Mouse (Mus musculus) cerebellum, postnatal 14 days (tissue): ENCODE measurements around the gene Samd4.

Experiments used
- DNase-seq, 2 experiments: peaks; one replicate each; pipeline ENCODE4 v3.0.0; 2021; ENCODE audit warnings: mixed read lengths in 2 of 2

The Samd4 gene

GRCm38 (mm10) chr14:46882431-46883067, at the start of gene Samd4:
Samd4 (plus strand) TSS chr14:46882854.
- DNase-seq = peak; percentile 52

- DNase-seq = no peak
These were observed 43.3 kb upstream of the Samd4 start for GRCm38 (mm10) chr14:46839326-46839725.

- DNase-seq = no peak
These were observed 36.9 kb upstream of the Samd4 start for GRCm38 (mm10) chr14:46845706-46846105.

GRCm38 (mm10) chr14:46848063-46848590, 34.5 kb upstream of the Samd4 start:
- DNase-seq = no peak

GRCm38 (mm10) chr14:46848736-46849135, 33.9 kb upstream of the Samd4 start:
- DNase-seq = no peak

GRCm38 (mm10) chr14:46849769-46850168, 32.9 kb upstream of the Samd4 start:
- DNase-seq = no peak

GRCm38 (mm10) chr14:46853677-46854076, 29.0 kb upstream of the Samd4 start:
- DNase-seq = no peak

- no peak for DNase-seq
These were observed 19.7 kb upstream of the Samd4 start for GRCm38 (mm10) chr14:46862922-46863321.

- DNase-seq = peak; percentile 73 to 76
These were observed 1.7 kb upstream of the Samd4 start for GRCm38 (mm10) chr14:46880935-46881334.

GRCm38 (mm10) chr14:46881581-46882430, 848 bp upstream of the Samd4 start:
- DNase-seq = peak; percentile 43 to 47

GRCm38 (mm10) chr14:46883068-46883870, 615 bp downstream of the Samd4 start:
- DNase-seq = peak; percentile 43 to 49

GRCm38 (mm10) chr14:46883871-46884441, 1.3 kb downstream of the Samd4 start:
- DNase-seq = peak; percentile 47

GRCm38 (mm10) chr14:46884701-46885428, 2.2 kb downstream of the Samd4 start:
- peak; percentile 60 to 68 for DNase-seq

GRCm38 (mm10) chr14:46885429-46885755, 2.7 kb downstream of the Samd4 start:
- no peak for DNase-seq

- DNase-seq = peak; percentile 9 to 10
These were observed 3.2 kb downstream of the Samd4 start for GRCm38 (mm10) chr14:46885891-46886301.

- no peak for DNase-seq
These were observed 6.4 kb downstream of the Samd4 start for GRCm38 (mm10) chr14:46889096-46889495.

- DNase-seq = no peak
These were observed 11.3 kb downstream of the Samd4 start for GRCm38 (mm10) chr14:46893961-46894360.

- no peak for DNase-seq
These were observed 15.3 kb downstream of the Samd4 start for GRCm38 (mm10) chr14:46897953-46898352.

- no peak for DNase-seq
These were observed 16.0 kb downstream of the Samd4 start for GRCm38 (mm10) chr14:46898626-46899025.

GRCm38 (mm10) chr14:46902498-46903087, 19.9 kb downstream of the Samd4 start:
- no peak for DNase-seq

- no peak for DNase-seq
These were observed 21.6 kb downstream of the Samd4 start for GRCm38 (mm10) chr14:46904276-46904675.

- DNase-seq = no peak
These were observed 26.2 kb downstream of the Samd4 start for GRCm38 (mm10) chr14:46908858-46909257.
